18 mouse cellular contexts compared by ENCODE assay signal in the genomic region with DNA sequence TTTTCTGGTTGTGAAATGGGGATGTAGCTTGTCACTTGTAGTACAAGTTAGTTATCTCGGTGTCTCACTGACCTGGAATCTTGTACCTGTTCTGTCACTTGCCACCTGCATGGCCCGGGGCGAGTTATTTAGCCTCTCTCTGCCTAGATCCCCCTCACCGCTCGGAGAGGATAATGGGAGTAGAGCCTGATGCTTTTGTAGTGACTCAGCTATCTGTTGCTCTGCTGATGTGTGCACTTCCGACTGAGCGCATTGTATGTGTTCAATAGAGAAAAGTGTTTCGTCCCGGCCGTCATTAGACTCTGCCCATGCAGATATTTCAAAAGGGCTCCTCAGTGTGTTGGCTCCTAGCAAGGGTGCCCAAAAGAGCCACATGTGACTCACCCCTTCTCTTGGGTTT.
"Had no signal": no experiment of that assay in that cellular context is flagged by ENCODE, and none has a peak within 500 bp of the region (broad histone marks: within the 10 kb centered on the region; RNA-seq: fewer than 3 reads in every experiment).

No protein-coding gene starts in this region.

- H3K9me3 ChIP-seq: midbrain, embryonic 10.5 days; midbrain, embryonic 12.5 days; neural tube, embryonic 13.5 days; neural tube, embryonic 15.5 days had no signal

- H3K27ac ChIP-seq: midbrain, embryonic 10.5 days; midbrain, embryonic 12.5 days; neural tube, embryonic 13.5 days; neural tube, embryonic 15.5 days had no signal

- H3K4me3 ChIP-seq: midbrain, embryonic 10.5 days; midbrain, embryonic 12.5 days; myocyte; neural tube, embryonic 13.5 days; neural tube, embryonic 15.5 days had no signal

- ATAC-seq: midbrain, embryonic 16.5 days had no signal

- DNase-seq: lung, adult 18-20 months; lung, embryonic 14.5 days; lung, postnatal 10 days; lung, postnatal 4 days; midbrain, embryonic 14.5 days; right cerebral cortex, adult 18-20 months; right cerebral cortex, postnatal 25 days; right cerebral cortex, postnatal 4 days; spleen, adult 18-20 months; thymus, adult 18-20 months; thymus, postnatal 14 days; thymus, postnatal 36 days had no signal

- H3K27me3 ChIP-seq: midbrain, embryonic 12.5 days; neural tube, embryonic 13.5 days; neural tube, embryonic 15.5 days had no signal

- H3K9ac ChIP-seq: lung, embryonic 14.5 days; midbrain, embryonic 12.5 days; neural tube, embryonic 13.5 days; neural tube, embryonic 15.5 days had no signal

- H3K4me1 ChIP-seq: neural tube, embryonic 15.5 days had no signal

- H3K36me3 ChIP-seq: midbrain, embryonic 10.5 days; midbrain, embryonic 12.5 days; neural tube, embryonic 13.5 days; neural tube, embryonic 15.5 days had no signal

- H3K4me2 ChIP-seq: lung, embryonic 14.5 days; midbrain, embryonic 12.5 days; neural tube, embryonic 13.5 days; neural tube, embryonic 15.5 days had no signal
